Mouse (Mus musculus) C2C12 (cell line): ENCODE results near the gene 1700113H08Rik. TPM values are rescaled to one million over a fixed set of nuclear protein-coding genes. Genes with fewer than 3 reads are reported as not detected.

Source experiments
- H3K27me3 ChIP-seq: one replicate; pipeline ENCODE4 v1.6.1; 2011; ENCODE audit not compliant: control insufficient read depth, insufficient read depth, insufficient read length
- H3K36me3 ChIP-seq: one replicate; pipeline ENCODE4 v1.6.1; 2011; ENCODE audit not compliant: control insufficient read depth, insufficient read depth
- H3K4me3 ChIP-seq: one replicate; pipeline ENCODE4 v1.5.1; 2011; ENCODE audit warnings: mild to moderate bottlenecking, control low read depth; ENCODE audit not compliant: poor library complexity, insufficient read depth, severe bottlenecking
- H3K79me2 ChIP-seq: one replicate; pipeline ENCODE4 v1.6.1; 2011; ENCODE audit not compliant: control insufficient read depth, insufficient read depth
- H3K79me3 ChIP-seq: one replicate; pipeline ENCODE4 v1.6.1; 2011; ENCODE audit warnings: low read depth, control low read depth
- H3ac ChIP-seq: one replicate; pipeline ENCODE3; 2011; ENCODE audit warnings: low read depth; ENCODE audit not compliant: control insufficient read depth, insufficient read length
- CEBPB ChIP-seq: IDR thresholded peaks from one replicate; pipeline ENCODE4 v1.6.1; 2011; ENCODE audit warnings: low read depth, mild to moderate bottlenecking, control low read depth, moderate library complexity
- CTCF ChIP-seq: IDR thresholded peaks from one replicate; pipeline ENCODE4 v1.5.1; 2011; ENCODE audit not compliant: control insufficient read depth, insufficient read depth, insufficient read length
- FOSL1 ChIP-seq: IDR thresholded peaks from one replicate; pipeline ENCODE4 v1.8.0; 2011; ENCODE audit warnings: mild to moderate bottlenecking, low read length; ENCODE audit not compliant: poor library complexity, insufficient read depth, severe bottlenecking
- MAX ChIP-seq: IDR thresholded peaks from one replicate; pipeline ENCODE4 v1.6.1; 2011; ENCODE audit warnings: mild to moderate bottlenecking, control low read depth
- MYOD1 ChIP-seq: IDR thresholded peaks from one replicate; pipeline ENCODE4 v1.6.1; 2011; ENCODE audit warnings: low read depth; ENCODE audit not compliant: control insufficient read depth, insufficient read length
- MYOG ChIP-seq: IDR thresholded peaks from one replicate; pipeline ENCODE4 v1.6.1; 2011; ENCODE audit not compliant: control insufficient read depth, insufficient read length; ENCODE audit errors: extremely low read depth
- USF1 ChIP-seq: IDR thresholded peaks from one replicate; pipeline ENCODE4 v1.6.1; 2011; ENCODE audit warnings: low read depth, mild to moderate bottlenecking, control low read depth, moderate library complexity
- polyA plus RNA-seq: library from polyadenylated mRNA; unstranded; fragments of >200 nt; fragmentation: generic; extraction: Trizol; gene quantifications from one replicate; pipeline ENCODE4 v1.2.1, GENCODE M21; 2012; ENCODE audit warnings: missing spikeins

The 1700113H08Rik gene
- polyA plus RNA-seq, 1 experiment, result not detected

GRCm38 (mm10) chr10:87212854-87213253 lies 155.0 kb downstream of the 1700113H08Rik start:
- Histone ChIP-seq H3K27me3 (no peaks in the 10 kb centered on the region), H3ac (no peak overlapping the region), H3K79me3 (no peaks in the 10 kb centered on the region), H3K36me3 (no peaks in the 10 kb centered on the region), H3K79me2 (no peaks in the 10 kb centered on the region), H3K4me3 (no peak overlapping the region)
- TF ChIP-seq MYOD1, result no peak
- TF ChIP-seq MYOG, result no peak

- H3K27me3 ChIP-seq, result no peaks in the 10 kb centered on the region
Measured at GRCm38 (mm10) chr10:87230071-87230910, 172.4 kb downstream of the 1700113H08Rik start.

GRCm38 (mm10) chr10:87239332-87240008 lies 181.6 kb downstream of the 1700113H08Rik start:
- no peaks in the 10 kb centered on the region for H3K79me2 ChIP-seq
- TF ChIP-seq USF1 (no peak), MAX (no peak), CEBPB (no peak), MYOG (no peak), MYOD1 (no peak), FOSL1 (no peak), CTCF (no peak)
- no peaks in the 10 kb centered on the region for H3K27me3 ChIP-seq

More at GRCm38 (mm10) chr10:87230071-87230910, 172.4 kb downstream of the 1700113H08Rik start:
- Histone ChIP-seq H3K79me3 (no peaks in the 10 kb centered on the region), H3K36me3 (no peaks in the 10 kb centered on the region), H3ac (no peak overlapping the region), H3K4me3 (no peak overlapping the region), H3K79me2 (no peaks in the 10 kb centered on the region)
- no peak for TF ChIP-seq MAX
- TF ChIP-seq CEBPB, result no peak
- no peak for TF ChIP-seq MYOD1
- no peak for TF ChIP-seq FOSL1
- no peak for TF ChIP-seq USF1
- TF ChIP-seq MYOG, result no peak
- no peak for TF ChIP-seq CTCF

GRCm38 (mm10) chr10:87271724-87272123 lies 213.9 kb downstream of the 1700113H08Rik start:
- Histone ChIP-seq H3K36me3 (no peaks in the 10 kb centered on the region), H3K27me3 (no peaks in the 10 kb centered on the region), H3K4me3 (no peak overlapping the region), H3K79me3 (no peaks in the 10 kb centered on the region), H3ac (no peak overlapping the region), H3K79me2 (no peaks in the 10 kb centered on the region)
- TF ChIP-seq MAX (no peak), MYOG (no peak), CEBPB (no peak), FOSL1 (no peak), MYOD1 (no peak), USF1 (no peak), CTCF (no peak)

More at GRCm38 (mm10) chr10:87239332-87240008, 181.6 kb downstream of the 1700113H08Rik start:
- Histone ChIP-seq H3K36me3 (no peaks in the 10 kb centered on the region), H3ac (no peak overlapping the region), H3K79me3 (no peaks in the 10 kb centered on the region), H3K4me3 (no peak overlapping the region)

- H3K4me3 ChIP-seq, result no peak overlapping the region
- H3K36me3 ChIP-seq, result no peaks in the 10 kb centered on the region
- H3K79me2 ChIP-seq, result no peaks in the 10 kb centered on the region
- H3K27me3 ChIP-seq, result no peaks in the 10 kb centered on the region
- no peak for TF ChIP-seq CEBPB
- TF ChIP-seq CTCF, result no peak
- no peak for TF ChIP-seq MAX
- no peak for TF ChIP-seq USF1
- TF ChIP-seq MYOG, result no peak
- no peak for TF ChIP-seq FOSL1
- no peak for TF ChIP-seq MYOD1
- H3ac ChIP-seq, result no peak overlapping the region
- H3K79me3 ChIP-seq, result no peaks in the 10 kb centered on the region
Measured at GRCm38 (mm10) chr10:87272133-87272622, 214.3 kb downstream of the 1700113H08Rik start.

- Histone ChIP-seq H3K27me3 (no peaks in the 10 kb centered on the region), H3ac (no peak overlapping the region), H3K4me3 (no peak overlapping the region), H3K79me3 (no peaks in the 10 kb centered on the region), H3K36me3 (no peaks in the 10 kb centered on the region), H3K79me2 (no peaks in the 10 kb centered on the region)
- TF ChIP-seq CTCF, result no peak
- no peak for TF ChIP-seq MYOG
- no peak for TF ChIP-seq MYOD1
Measured at GRCm38 (mm10) chr10:87275075-87275474, 217.2 kb downstream of the 1700113H08Rik start.

Other genes starting within 250 kb of the 1700113H08Rik start
- 0.05 TPM for gene Stab2, start 50.0 kb upstream of the 1700113H08Rik start, polyA plus RNA-seq